Mouse (Mus musculus): ENCODE measurements around the gene Dvl1. TPM values are rescaled to one million over a fixed set of nuclear protein-coding genes. Genes with fewer than 3 reads are reported as not detected.

The Dvl1 gene
- 13.5 and 16.4 TPM in 2 replicates for polyA plus RNA-seq (2015; fragmentation: Nextera tagmentation; extraction: Ambion mirVana)

DNA sequence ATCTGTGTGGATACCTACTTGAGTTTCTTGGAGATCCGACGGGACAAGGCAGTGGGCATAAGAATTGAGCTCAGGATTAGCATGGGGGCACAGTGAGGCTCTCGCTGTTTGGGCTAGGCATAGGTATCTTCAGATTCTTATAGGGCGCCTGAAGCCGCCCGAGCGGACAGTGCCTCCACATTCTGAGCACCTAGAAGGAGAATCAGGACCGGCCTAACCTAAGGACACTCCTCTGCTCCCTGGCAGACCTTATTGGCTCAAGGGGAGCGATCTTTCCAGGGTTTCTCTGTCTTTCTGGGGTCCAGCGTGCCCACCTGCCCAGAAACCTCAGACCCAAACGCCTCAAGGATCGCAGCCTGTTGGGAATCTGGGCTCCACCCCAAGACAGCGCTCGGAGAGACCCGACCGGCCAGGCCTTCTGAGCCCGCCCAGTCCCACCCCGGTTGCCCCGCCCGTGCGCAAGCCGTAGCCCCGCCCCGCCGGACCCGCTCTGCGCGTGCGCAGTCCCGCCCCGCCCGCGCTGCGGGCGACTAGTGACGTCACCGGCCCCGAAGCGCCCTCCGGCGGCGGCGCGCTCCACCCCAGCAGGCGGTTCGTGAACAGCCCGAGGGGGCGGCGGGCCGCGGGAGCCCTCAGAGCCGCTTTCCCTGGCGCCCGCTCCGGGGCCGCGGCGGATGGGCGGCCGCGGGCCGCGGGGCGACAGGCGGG lies at the start of gene Dvl1:
Gene Dvl1 (plus strand): TSS at position 532 of the 708 bp plus-strand sequence.

GRCm38 (mm10) chr4:155802741-155803339 lies 44.4 kb upstream of the Dvl1 start, which contains the start of gene Mrpl20:
TSS of gene Mrpl20 (plus strand) at chr4:155802878.

GRCm38 (mm10) chr4:155811929-155812664 lies 35.1 kb upstream of the Dvl1 start, which contains the start of gene Ccnl2:
TSS of gene Ccnl2 (plus strand) at chr4:155812489.

GRCm38 (mm10) chr4:155831205-155831766 lies 15.9 kb upstream of the Dvl1 start, which contains the start of gene Aurkaip1:
TSS of gene Aurkaip1 (plus strand) at chr4:155831272.

DNA sequence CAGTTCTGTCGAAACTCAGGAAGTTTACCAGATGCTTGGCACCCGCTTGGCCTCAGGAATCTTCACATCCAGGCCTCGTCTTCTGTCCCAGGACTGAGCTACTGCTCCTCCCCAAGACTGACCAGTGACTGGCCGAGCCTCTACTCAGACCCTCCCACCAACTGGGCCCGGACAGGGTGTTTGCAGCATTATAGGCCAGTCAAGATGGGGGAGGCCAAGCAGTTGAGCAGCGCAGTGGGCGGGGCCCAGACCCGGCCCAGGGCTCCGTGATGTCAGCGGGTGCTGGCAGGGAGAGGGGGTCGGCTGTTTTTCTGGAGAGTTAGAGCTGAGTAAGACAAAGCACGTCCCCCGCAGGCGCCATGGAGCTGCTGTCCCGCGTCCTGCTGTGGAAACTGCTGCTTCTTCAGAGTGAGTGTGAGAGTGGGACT lies 7.7 kb upstream of the Dvl1 start, which contains the start of gene Mxra8:
Gene Mxra8 (plus strand): TSS at position 198 of the 428 bp plus-strand sequence.

DNA sequence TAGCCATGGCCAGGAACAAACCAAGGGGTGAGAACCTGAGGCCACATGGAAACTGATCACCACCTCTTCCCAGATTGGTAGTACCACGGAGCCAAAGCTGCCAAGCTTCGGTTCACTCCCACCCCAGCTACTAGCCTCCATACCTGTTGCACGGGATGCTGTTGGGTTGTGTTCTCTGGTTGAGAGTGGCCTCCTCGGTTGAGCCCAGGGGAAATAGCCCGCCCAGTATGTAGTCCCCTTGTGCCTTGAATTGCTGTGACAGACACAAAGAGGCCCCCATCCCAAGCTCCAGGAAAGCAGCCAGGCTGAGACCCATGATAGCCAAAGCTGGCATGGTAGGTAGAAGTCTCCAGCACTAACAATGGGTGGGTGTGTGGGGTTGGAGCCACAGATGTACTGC lies 15.8 kb downstream of the Dvl1 start, which contains the start of gene Tas1r3:
Gene Tas1r3 (minus strand): TSS at position 362 of the 400 bp plus-strand sequence.

DNA sequence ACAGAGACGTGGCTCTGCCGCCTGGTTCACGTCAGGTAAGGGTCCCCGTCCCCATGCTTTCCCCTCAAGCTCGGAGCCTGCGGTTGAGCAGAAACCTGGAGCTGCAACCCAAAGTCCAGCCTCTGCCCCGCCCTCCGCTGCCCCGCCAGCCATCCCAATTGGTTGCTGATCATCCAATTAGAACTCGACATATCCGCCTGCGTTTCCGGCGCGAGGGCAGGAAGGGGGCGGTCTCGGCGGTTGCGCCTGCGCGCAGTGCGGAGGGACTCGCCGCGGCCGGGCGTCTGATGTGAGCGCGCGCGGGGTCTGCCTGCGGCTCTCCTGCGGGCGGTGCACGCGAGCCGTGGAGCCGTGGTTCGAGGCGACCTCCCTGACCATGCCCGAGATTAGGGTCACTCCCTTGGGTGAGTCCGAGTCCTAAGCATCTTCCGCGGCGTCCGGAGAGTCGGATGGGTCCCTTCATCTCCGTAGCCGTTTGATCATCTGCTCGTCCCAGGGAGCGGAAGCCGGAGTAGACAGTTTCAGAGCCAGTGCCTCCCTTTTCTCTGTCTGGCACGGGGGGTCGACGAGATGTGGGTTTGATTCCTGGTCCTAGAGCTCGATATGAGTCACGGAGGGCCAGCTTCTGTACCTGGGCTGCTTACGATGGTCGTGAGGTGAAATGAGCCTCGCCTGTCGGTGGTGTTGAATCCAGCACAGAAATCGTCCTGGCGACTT lies 22.3 kb downstream of the Dvl1 start, which contains the start of the genes Cptp and Ints11:
Gene Cptp (minus strand): TSS at position 124 of the 717 bp plus-strand sequence.
Gene Ints11 (plus strand): TSS at position 230 of the 717 bp plus-strand sequence.

DNA sequence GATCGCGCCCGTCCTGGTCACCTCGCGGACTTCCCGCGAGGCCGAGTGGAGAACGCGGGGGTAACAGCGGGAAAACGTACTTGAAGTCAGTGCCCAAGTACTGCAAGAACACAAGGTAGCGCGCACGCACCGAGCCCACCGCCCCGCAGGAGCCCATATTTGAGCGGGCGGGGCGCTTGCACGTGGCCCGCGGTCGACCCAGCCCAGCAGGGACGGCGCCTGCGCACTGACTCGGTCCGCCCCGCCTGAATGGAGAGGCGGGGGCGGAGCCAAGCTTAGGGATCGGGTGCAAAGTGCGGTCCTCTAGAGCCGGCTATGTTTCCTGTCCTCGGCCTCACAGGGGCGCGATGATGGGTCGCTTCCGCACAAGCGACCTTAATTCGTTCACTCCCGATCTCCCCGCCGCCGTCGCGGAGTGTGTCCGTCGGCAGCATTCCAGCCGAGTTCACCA lies 44.4 kb downstream of the Dvl1 start, which contains the start of the genes Pusl1 and Acap3:
Gene Pusl1 (minus strand): TSS at position 231 of the 451 bp plus-strand sequence.
Gene Acap3 (plus strand): TSS at position 272 of the 451 bp plus-strand sequence.

Other genes with a start within 250 kb of the Dvl1 start
- gene Slc35e2, start 246.0 kb upstream of the Dvl1 start, polyA plus RNA-seq (2015; fragmentation: Nextera tagmentation; extraction: Ambion mirVana), result 3.5 and 3.7 TPM in 2 replicates
- gene Cdk11b, start 222.5 kb upstream of the Dvl1 start, polyA plus RNA-seq (2015; fragmentation: Nextera tagmentation; extraction: Ambion mirVana), result 39.1 and 44.5 TPM in 2 replicates
- gene Gm10563, start 202.0 kb upstream of the Dvl1 start, polyA plus RNA-seq (2015; fragmentation: Nextera tagmentation; extraction: Ambion mirVana), result not detected in 2 replicates
- 38.5 and 62.9 TPM in 2 replicates for gene Mmp23, start 194.0 kb upstream of the Dvl1 start, polyA plus RNA-seq (2015; fragmentation: Nextera tagmentation; extraction: Ambion mirVana)
- gene Mib2, start 178.2 kb upstream of the Dvl1 start, polyA plus RNA-seq (2015; fragmentation: Nextera tagmentation; extraction: Ambion mirVana), result 13.3 and 14.7 TPM in 2 replicates
- gene Fndc10, start 153.1 kb upstream of the Dvl1 start, polyA plus RNA-seq (2015; fragmentation: Nextera tagmentation; extraction: Ambion mirVana), result 4.6 and 6.1 TPM in 2 replicates
- gene Ssu72, start 142.6 kb upstream of the Dvl1 start, polyA plus RNA-seq (2015; fragmentation: Nextera tagmentation; extraction: Ambion mirVana), result 90.9 and 95.8 TPM in 2 replicates
- 0.28 and 0.58 TPM in 2 replicates for gene Tmem240, start 112.6 kb upstream of the Dvl1 start, polyA plus RNA-seq (2015; fragmentation: Nextera tagmentation; extraction: Ambion mirVana)
- 56.3 and 59.2 TPM in 2 replicates for gene Atad3a, start 86.3 kb upstream of the Dvl1 start, polyA plus RNA-seq (2015; fragmentation: Nextera tagmentation; extraction: Ambion mirVana)
- gene Vwa1, start 72.7 kb upstream of the Dvl1 start, polyA plus RNA-seq (2015; fragmentation: Nextera tagmentation; extraction: Ambion mirVana), result 20.3 and 22.5 TPM in 2 replicates
- gene Tmem88b, start 61.5 kb upstream of the Dvl1 start, polyA plus RNA-seq (2015; fragmentation: Nextera tagmentation; extraction: Ambion mirVana), result 1.4 and 1.5 TPM in 2 replicates
- 0.13 and 0.15 TPM in 2 replicates for gene Ankrd65, start 57.0 kb upstream of the Dvl1 start, polyA plus RNA-seq (2015; fragmentation: Nextera tagmentation; extraction: Ambion mirVana)
- gene Mrpl20, start 44.5 kb upstream of the Dvl1 start, polyA plus RNA-seq (2015; fragmentation: Nextera tagmentation; extraction: Ambion mirVana), result 172 and 176 TPM in 2 replicates
- 89.3 and 91.0 TPM in 2 replicates for gene Ccnl2, start 34.9 kb upstream of the Dvl1 start, polyA plus RNA-seq (2015; fragmentation: Nextera tagmentation; extraction: Ambion mirVana)
- 131 and 148 TPM in 2 replicates for gene Aurkaip1, start 16.1 kb upstream of the Dvl1 start, polyA plus RNA-seq (2015; fragmentation: Nextera tagmentation; extraction: Ambion mirVana)
- gene Mxra8, start 7.7 kb upstream of the Dvl1 start, polyA plus RNA-seq (2015; fragmentation: Nextera tagmentation; extraction: Ambion mirVana), result 109 and 120 TPM in 2 replicates
- 0.16 and 0.21 TPM in 2 replicates for gene Tas1r3, start 16.0 kb downstream of the Dvl1 start, polyA plus RNA-seq (2015; fragmentation: Nextera tagmentation; extraction: Ambion mirVana)
- 8.0 and 8.1 TPM in 2 replicates for gene Cptp, start 22.0 kb downstream of the Dvl1 start, polyA plus RNA-seq (2015; fragmentation: Nextera tagmentation; extraction: Ambion mirVana)
- 23.9 and 26.2 TPM in 2 replicates for gene Ints11, start 22.1 kb downstream of the Dvl1 start, polyA plus RNA-seq (2015; fragmentation: Nextera tagmentation; extraction: Ambion mirVana)
- 24.9 and 28.0 TPM in 2 replicates for gene Pusl1, start 44.4 kb downstream of the Dvl1 start, polyA plus RNA-seq (2015; fragmentation: Nextera tagmentation; extraction: Ambion mirVana)
- 9.6 and 9.8 TPM in 2 replicates for gene Acap3, start 44.4 kb downstream of the Dvl1 start, polyA plus RNA-seq (2015; fragmentation: Nextera tagmentation; extraction: Ambion mirVana)
- gene Ube2j2, start 96.4 kb downstream of the Dvl1 start, polyA plus RNA-seq (2015; fragmentation: Nextera tagmentation; extraction: Ambion mirVana), result 65.7 and 69.6 TPM in 2 replicates
- gene C1qtnf12, start 114.9 kb downstream of the Dvl1 start, polyA plus RNA-seq (2015; fragmentation: Nextera tagmentation; extraction: Ambion mirVana), result 22.7 and 51.1 TPM in 2 replicates
- 8.4 and 8.5 TPM in 2 replicates for gene B3galt6, start 145.2 kb downstream of the Dvl1 start, polyA plus RNA-seq (2015; fragmentation: Nextera tagmentation; extraction: Ambion mirVana)
- 85.8 and 116 TPM in 2 replicates for gene Sdf4, start 145.5 kb downstream of the Dvl1 start, polyA plus RNA-seq (2015; fragmentation: Nextera tagmentation; extraction: Ambion mirVana)
- 0.23 and 0.38 TPM in 2 replicates for gene Tnfrsf4, start 166.4 kb downstream of the Dvl1 start, polyA plus RNA-seq (2015; fragmentation: Nextera tagmentation; extraction: Ambion mirVana)
- gene Tnfrsf18, start 178.8 kb downstream of the Dvl1 start, polyA plus RNA-seq (2015; fragmentation: Nextera tagmentation; extraction: Ambion mirVana), result 1.0 and 1.3 TPM in 2 replicates
- gene Ttll10, start 212.0 kb downstream of the Dvl1 start, polyA plus RNA-seq (2015; fragmentation: Nextera tagmentation; extraction: Ambion mirVana), result not detected in 2 replicates